Mouse (Mus musculus) ES-E14 (cell line): ENCODE results near the gene Ralgapa2.

Experiments
- HCFC1 ChIP-seq: IDR thresholded peaks from 2 replicates; pipeline ENCODE4 v1.6.1; 2012; ENCODE audit warnings: low read length, inconsistent platforms, borderline replicate concordance; ENCODE audit not compliant: insufficient read depth
- ZC3H11A ChIP-seq: IDR thresholded peaks from 2 replicates; pipeline ENCODE4 v1.6.1; 2012; ENCODE audit warnings: low read depth, mild to moderate bottlenecking, inconsistent platforms, low read length, borderline replicate concordance
- ZNF384 ChIP-seq: IDR thresholded peaks from 2 replicates; pipeline ENCODE4 v1.6.1; 2012; ENCODE audit warnings: low read depth, low read length, inconsistent platforms

DNA sequence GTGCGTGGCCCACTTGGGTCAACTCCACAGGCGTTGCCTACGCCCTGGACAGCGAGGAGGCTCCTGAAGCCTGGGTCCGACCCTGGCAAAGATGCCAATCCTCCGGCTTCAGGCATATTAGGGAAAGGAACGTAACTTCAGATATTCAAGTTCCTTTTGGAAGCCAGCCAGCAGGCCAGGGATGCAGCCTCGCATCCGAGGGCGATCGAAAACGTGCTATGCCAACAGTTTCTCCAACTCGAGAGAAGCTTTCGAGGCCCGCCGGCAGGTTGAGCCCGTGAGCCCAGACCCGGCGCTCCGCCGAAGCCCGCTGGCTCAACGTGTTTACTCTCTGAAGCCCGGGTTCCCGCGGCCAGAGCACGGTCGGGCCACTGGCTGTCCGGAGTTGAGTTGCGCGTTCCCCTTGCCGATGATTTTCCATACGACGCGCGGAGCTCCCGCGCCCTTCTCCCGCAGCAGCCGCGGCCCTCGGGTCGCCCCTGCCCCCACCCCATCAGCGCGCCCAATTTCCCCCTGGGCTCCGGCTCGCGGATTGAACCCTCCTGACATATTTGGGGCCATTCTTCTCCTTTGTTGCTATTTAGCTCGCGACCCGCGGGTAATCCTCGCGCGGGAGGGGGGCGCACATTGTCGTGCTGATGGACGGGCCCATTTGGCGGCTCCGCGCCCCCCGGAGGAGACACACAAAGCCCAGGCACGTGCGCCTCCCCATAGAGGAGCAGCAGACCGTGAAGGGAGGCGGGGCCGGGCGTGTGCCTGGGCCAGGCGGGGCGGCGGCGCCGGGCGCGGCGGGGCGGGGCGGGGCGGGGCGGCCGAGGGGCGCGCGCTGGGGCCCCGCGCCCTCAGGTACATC, 290.8 kb downstream of the Ralgapa2 start, which contains the start of gene Insm1:
- TF ChIP-seq HCFC1 (no peak), ZNF384 (no peak), ZC3H11A (no peak)
